Mouse (Mus musculus) retina, embryonic 14.5 days (tissue): ENCODE results near the gene Gzmm.
A peak's percentile ranks its signal among the peaks of the same experiment; 100 is the strongest.

ENCODE experiments used
- DNase-seq: peaks from one replicate; pipeline ENCODE4 v3.0.0-alpha.2; 2015; ENCODE audit warnings: low spot score

The Gzmm gene

DNA sequence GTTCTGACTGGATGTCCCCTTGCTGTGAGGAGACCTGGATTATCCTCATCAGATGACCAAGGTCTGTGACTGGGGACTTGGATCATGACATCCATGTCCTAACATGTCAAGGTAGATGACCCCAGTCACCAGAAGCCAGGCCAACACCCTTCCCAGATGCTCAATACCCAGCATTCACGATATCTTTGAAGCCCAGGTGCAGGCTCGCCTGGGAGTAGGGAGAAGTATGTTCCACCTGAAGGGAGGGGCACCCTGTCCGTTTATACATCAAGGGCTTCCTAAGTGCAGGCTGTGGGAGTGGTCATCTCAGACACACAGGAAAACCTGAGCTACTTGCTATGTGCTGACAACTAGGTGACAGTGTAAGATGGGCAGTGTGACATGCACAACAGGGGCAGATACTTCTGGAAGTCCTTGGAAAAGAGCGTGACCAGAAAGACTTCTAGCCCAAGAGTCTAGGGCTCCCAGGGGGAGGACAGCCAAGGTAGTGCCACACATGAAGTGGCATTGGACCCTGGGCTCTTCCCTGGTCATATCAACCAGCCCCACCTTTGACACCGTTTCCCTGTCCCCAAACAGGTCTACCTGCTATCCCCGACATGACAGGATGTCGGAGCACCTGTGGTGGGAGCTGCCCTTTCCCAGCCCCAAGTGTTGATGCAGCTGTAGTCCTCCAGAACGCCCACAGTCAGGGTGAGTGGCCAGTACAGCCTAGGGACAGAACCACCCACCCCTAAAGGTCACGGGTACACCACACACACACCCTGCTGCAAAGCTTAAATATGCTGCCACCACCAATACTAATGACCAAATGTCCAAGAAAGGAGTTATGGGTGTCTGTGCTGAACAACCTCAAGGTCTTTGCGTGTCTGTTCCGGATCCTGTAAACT, 8.0 kb upstream of the Gzmm start:
- DNase-seq: no peak

DNA sequence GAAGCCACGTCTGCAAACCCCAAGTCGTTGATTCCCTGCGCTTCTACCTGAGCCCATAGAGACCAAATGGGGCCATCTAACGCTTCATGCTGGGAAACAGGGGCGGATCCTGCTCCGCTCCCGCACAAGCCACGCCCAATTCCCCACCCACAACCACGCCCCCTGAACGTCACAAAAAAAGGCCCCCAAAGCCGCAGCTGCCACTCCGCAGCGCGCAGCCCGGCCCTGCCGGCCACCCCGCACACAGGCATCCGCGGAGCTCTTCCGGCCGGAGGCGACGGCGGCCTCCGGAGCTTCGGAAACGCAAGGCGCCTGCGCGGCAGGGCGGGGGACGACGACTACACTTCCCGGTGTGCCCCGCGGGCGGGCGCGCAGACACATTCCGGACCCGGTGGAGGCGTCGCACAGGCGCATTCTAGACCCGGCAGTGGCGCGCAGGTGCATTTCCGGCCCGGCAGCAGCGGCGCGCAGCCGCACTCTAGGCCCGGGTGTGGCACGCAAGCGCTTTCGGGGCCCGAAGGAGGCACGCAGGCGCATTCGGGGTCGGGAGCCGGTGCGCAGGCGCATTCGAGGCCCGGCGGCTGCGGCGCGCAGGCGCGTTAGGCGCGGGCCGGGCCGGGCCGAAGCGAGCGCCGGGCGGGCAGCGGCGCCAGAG, 7.1 kb upstream of the Gzmm start, which contains the start of gene Cdc34:
Cdc34 (plus strand) TSS at position 605 of the 655 bp plus-strand sequence.
- DNase-seq: peak; percentile 98

DNA sequence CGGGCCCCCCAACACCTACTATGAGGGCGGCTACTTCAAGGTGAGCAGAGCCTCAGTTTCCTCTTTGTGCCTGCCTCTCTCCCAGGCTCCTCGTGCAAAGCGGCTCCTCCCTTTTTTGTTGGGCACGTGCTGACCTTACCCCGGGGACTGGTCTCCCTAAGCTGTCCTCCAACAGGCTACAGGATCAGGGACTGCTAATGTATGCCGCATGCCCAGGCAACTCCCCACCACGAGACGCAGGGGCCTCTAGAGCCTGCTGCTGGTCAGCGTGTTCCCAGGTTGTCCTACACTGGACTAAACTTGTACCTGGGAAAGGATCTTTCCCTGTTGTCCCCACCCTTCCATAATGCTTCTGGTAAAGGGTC, 6.3 kb upstream of the Gzmm start:
- DNase-seq: peak; percentile 41

DNA sequence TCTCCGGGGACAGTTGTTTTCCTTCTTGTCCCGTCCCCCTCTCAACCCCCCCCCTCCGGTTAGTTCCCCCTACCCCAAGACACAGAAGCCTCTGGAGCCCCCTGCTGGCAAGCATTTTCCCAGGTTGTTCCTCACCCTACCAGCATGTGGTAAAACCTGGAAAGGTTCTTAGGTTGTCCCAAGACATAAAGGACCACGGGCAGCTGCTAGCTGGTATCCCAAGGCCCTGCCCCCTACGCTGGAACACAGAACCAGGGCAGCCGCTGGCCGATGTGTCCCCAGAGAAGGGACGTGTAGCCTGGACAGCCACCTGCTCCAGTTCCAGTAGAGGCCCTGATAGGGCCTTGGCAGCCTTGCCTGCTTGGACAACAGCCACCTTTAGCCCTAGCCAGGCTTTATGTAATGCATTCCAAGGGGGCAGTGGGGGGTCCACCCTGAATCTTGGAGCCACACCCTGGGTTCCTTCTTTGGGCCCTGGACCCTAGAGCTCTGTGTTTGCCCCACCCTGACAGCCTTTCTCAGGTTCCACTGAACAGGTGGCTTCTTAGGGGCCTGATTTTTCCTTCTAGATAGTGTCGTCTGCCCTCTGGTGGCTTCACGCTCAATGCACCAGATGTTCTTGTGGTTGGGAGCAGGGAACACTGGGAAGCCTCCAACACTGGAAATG, 5.8 kb upstream of the Gzmm start:
- DNase-seq: peak; percentile 68

DNA sequence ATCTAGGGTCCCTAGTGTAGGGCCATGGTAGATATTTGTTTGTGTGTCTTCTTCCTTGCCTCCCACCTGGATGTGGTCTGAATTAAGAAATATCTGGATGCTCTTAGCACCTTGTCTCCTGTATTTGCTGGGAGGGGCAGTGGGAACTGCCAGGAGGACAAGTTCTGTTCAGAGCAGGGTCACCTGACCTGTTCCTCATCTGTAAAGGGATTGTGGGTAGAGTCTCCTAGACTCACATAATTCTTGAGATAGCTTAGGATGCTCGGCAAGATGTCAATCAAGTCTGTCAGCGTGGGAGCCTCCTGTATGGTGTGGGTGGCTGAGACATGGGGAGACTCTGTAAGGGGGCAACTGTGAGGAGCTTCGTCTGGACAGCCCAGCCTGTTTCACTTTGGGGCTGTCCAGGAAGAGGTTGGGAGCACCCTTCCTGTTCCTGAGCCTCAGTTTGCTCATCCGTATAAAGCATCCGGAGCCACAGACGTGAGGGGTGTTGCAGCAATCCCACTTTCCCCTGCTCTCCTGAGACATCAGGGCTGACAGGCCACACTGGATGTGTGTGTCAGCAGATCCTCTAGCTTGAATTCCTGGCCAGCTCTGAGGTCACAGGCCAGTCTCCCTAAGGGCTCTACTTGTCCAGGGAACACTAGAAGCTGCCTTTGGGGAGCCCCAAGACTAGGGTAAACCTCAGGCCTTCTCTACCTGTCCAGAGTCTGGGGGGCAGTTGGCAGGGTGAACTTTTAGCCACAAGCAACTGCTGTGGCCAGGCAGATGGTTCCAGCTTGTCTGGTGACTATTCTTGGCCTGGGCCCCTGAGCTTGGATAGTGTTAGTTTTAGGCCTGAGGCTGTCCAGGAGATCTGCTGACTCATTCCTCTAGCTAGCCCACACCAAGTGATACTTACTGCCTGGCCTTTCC, 4.8 kb upstream of the Gzmm start:
- no peak for DNase-seq

DNA sequence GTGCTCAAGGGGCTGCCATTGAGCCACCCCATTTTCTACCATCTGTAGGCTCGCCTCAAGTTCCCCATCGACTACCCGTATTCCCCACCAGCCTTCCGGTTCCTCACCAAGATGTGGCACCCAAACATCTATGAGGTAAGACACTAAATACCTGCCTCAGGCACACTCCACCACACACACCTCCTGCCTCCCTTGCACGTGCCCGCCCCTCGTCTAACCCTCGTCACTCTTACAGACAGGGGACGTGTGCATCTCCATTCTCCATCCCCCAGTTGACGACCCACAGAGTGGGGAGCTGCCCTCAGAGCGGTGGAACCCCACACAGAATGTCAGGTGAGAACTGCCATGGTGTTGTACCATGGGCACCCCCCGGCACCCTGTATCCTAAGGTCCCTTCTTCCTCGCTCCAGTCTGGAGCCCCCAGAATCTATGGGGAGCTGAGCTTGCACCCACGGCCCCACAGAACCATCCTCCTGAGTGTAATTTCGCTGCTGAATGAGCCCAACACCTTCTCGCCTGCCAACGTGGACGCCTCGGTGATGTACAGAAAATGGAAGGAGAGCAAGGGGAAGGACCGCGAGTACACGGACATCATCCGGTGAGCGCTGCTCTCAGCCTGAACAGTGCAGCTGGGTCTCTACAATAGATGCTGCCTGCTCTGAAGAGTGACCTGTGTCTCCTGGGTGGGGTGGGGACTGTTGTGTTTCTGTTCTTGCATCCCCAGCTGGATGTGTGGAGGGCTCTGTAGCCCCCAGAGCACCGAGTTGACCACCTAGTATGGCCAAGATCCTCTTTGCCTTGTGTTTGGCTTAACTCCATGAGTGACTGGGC, 3.8 kb upstream of the Gzmm start:
- DNase-seq: no peak

DNA sequence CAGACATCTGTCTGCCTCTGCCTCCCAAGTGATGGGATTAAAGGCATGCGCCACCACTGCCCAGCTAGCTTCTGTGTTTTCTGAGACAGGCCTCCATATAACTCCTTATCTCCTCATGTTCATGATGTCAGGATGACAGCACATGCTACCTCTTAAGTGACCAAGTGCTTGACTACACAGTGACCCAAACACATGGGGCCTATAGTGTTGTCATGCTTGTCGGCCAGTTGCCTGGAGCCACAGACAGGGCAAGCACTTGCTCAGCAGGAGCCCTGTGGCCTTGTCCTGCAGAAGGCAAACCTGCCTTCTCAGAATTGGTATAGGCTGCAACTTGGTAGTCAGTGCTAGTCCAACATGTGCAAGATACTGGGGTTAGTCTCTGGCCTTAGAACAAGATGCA, 2.6 kb upstream of the Gzmm start:
- no peak for DNase-seq

DNA sequence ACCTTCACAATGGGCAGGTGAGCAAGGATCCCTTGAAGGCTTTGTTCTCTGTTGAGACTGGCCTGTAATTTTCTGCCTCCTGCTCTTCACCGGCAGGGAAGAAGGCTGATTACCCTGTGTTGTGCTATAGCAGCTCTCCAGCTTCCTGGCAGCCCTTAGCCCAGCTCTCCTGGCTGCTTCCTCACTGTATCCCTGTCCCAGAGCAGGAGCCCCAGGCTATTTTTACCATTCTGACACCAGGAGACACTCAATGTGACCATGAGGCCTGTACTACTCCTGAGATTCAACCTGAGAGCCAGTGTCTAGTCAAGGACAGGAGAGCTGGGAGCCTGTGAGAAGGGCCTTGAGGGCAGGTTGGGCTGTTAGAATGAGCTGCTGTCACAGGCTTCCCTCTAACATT, 2.1 kb upstream of the Gzmm start:
- DNase-seq: no peak

DNA sequence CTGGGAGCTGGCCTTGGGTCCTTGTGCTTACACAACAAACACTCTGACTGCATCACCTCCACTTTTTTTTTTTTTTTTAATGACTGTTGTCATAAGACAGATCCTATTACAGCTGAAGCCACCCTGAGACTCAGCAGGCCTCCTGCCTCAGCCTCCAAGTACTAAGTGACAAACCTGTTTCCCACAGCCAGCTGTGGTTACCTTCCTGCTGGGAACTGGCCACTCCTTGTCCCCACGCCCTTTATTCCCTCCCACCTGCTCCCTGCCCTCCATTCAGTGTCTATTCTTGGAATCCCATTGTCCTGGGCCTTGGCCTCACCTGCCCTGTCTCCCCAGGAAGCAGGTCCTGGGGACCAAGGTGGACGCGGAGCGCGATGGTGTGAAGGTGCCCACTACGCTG, 1.3 kb upstream of the Gzmm start:
- DNase-seq: no peak

DNA sequence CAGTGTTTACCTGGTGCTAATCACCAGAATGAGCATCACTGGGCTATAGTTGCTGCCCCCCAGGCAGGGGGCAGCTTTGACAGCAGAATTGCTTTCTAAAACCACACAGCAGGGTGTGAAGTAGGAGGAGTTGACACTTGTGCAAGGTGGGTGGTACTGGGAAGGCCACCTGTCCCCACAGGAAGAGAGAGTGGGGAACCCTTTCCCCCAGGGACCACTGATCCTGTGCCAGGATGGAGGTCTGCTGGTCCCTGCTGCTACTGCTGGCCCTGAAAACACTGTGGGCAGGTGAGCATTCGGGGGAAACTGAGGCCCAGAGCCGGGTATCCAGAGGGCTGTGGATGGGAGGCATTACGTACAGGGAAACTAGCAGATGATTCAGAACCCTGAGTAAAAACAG, 358 bp downstream of the Gzmm start:
- DNase-seq: no peak

DNA sequence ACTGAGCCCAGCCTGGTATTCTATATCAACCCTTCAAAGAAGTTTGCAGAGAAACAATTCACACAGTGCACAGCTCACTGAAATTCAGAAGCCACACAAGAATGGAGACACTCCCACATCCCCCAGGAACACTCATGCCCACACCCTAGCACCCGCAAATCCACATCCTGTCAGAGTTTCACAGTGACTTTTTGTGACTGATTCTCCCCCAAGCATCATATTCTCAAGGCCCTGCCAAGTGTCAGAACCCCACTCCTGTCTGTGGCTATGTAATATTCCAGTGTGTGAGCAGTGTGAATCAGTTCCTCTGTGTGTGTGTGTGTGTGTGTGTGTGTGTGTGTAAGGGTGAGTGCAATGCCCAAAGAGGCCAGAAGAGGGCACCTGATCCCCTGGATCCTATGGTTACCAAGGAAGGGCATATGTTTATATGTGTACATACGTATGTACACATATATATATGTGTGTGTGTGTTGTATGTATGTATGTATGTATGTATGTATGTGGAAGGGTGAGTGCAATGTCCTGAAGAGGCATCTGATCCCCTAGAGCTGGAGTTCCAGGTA, 3.2 kb downstream of the Gzmm start:
- DNase-seq: no peak

DNA sequence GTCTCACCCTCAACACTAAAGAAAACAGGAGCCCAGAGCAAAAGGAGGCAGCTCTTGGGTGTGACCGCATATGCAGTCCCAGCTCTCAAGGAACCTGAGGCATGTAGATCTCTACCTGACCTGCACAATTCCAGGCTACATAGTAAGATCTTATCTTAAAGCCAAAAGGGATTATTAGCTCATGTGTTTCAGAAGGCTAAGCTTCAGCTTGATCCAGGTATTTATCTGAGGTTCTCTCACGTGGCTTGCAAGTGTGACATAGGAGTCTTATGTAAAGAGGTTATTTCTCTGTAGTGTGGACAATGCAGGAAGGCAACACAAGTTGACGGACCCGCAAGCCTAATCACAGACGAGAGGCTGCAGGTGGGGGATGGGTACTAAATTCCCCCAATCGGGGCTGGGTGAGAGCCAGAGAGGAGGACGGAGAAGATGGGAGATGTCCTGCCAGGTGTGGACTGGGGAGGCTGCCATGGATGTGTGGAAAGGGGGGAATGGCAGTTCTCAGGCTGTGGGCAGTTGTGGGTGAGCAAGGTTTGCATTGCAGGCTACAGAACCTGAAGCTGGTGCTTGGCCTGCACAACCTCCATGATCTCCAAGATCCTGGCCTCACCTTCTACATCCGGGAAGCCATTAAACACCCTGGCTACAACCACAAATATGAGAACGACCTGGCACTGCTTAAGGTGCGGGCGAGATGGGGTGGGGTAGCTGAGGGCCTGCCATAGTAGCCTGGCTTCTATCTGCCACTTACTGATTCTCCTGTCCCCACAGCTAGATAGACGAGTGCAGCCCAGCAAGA, 5.0 kb downstream of the Gzmm start:
- DNase-seq: no peak

DNA sequence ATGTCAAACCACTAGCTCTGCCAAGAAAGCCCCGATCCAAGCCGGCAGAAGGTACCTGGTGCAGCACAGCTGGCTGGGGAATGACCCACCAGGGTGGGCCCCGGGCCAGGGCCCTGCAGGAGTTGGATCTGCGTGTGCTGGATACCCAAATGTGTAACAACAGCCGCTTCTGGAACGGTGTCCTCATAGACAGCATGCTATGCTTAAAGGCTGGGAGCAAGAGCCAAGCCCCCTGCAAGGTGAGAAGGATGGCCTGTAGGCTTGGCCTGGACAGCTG, 5.5 kb downstream of the Gzmm start:
- DNase-seq: no peak

DNA sequence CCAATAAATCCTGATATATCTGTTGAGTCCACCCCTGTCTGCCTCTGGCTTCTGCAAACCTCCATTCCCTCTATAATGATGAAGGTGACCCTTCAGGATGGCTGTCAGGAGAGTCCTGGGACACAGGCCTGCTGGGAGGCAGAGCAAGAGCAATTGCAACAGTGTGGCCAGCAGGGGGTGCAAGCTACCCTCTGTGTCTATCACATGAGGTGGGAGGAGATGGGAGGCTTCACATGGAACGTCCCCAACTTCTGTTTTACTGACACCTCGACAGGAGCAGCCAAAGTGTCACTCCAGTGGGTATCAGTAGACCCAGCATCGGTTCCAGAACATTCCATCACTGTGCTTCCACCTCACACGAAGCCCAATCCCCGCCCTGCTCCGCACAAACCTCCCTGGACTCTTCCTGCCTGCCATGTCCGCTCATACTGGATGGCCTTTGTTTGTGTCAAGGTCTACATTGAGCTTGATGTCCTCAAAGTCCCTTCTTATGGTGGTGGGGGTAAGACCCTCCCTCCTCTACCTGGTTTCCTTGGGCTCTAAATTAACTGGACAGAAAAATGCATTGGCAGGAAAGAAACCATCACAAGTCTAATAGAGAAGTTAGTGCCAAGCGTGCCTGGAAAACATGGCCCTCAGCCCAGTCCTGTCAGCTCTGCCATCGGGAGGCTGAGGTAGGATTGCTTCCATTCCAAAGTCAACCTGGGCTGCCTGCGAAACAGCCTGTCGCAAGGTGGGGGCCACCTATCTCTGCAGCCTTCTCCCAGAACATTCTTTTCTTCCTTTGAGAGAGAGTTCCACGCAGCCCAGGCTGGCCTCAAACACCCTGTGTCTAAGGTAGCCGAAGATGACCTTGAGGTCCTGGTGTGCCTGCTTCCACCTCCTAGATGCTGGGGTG, 6.7 kb downstream of the Gzmm start:
- DNase-seq: peak; percentile 85

DNA sequence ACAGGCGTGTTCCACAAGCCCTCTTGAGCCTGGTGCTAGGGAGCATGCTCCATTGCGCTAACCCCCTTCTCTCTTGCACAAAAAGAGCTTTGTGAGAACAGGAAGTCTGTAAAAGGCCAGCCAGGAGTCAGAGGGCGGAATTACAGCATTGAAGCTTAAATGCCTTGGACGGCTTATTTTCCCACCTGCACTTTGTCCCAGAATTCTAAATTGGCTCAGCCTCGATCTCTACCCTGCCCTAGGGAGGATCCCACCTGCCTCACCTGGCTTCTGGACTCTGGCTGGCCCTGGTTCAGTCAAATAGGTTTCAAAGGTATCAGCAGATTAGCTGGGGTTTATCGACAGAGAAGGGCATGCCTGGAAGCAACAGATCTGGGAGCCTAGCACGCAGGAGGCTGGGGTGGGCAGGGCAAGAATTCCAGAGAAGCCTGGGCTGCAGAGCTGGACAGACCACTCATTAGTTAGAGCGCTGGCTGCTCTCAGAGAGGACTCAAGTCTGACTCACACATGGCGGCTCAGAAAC, 7.4 kb downstream of the Gzmm start:
- DNase-seq: no peak

DNA sequence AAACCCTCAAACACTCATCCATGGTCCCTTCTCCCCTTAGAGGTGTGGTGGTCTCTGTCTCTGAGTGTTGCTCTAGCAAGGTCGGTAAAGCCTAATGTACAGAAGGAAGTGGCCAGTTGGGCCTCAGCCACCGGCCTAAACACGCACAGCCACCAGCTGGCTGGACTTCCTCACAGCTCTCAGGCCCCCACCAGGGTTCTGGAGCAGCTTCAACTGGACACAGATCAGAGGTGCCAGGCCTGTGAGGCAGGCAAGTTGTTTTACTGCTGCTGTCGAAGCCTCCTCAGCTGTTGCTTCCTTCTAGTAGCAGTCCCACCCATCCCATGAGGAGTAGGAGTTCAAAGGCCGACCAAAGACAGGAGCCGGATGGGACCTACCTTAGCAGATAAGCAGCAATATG, 9.1 kb downstream of the Gzmm start:
- no peak for DNase-seq

DNA sequence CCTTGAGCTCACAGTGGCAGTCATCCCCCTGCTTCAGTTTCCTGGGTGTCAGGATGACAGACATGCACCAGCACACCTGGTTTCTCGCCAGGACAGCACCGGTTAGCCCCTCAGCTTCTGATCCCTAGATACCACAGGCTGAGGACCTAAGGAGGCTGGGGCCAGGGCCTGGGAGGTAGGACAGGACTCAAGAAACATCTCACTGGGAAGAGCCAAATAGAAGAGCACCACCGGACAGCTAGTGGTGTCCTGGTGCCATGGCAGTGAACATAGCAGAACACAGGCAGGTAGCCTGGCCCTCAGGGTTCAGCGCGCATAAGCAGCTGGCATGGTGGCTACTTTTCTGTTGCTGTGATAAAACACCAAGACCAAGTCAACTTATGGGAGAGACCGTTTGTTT, 9.6 kb downstream of the Gzmm start:
- no peak for DNase-seq

DNA sequence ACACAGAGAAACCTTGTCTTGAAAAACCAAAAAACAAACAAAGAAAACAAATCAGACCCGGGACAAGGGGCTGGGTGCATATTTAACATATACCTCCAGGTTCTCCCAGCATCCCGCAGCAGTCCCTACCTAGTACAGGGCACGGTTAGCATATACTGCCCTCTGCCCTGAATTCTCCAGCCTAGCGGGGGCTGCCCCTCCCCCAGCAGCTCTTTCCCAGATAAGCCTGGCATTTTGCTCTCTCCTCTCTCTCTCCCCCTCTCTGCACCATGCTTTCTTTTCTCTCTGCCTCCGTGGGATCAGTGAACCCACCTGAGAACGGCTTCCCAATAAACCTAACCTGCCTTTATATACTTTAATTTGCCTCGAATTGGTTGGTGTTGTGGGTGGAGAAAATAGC, 11.9 kb downstream of the Gzmm start:
- DNase-seq: no peak
